Mouse (Mus musculus) forebrain, embryonic 14.5 days (tissue): ENCODE results near the gene Mical2. TPM values are rescaled to one million over a fixed set of nuclear protein-coding genes. Genes with fewer than 3 reads are reported as not detected.
A peak's percentile ranks its signal among the peaks of the same experiment; 100 is the strongest.

Source experiments
- ATAC-seq: fragments of 200-750 bp; cut with Nextera tagmentation; 2 replicates; pipeline ENCODE4 v1.8.0; 2017; ENCODE audit warnings: mild to moderate bottlenecking, moderate library complexity
- DNase-seq: peaks from one replicate; pipeline ENCODE4 v3.0.0-alpha.2; 2015; ENCODE audit warnings: low spot score
- H3K27ac ChIP-seq: fragments of 300-500 bp; sonication (generic); 2 replicates; pipeline ENCODE4 v1.5.1; 2014; ENCODE audit warnings: low read depth, mild to moderate bottlenecking, control low read depth, low read length, moderate library complexity
- H3K27me3 ChIP-seq: fragments of 300-500 bp; sonication (generic); replicated peaks from 2 replicates; pipeline ENCODE4 v1.6.1; 2014; ENCODE audit warnings: low read length, control low read depth, mixed read lengths; ENCODE audit not compliant: control insufficient read depth, insufficient read depth
- H3K36me3 ChIP-seq: fragments of 300-500 bp; sonication (generic); 2 replicates; pipeline ENCODE4 v1.6.1; 2014; ENCODE audit warnings: low read length, control low read depth; ENCODE audit not compliant: control insufficient read depth, insufficient read depth
- H3K4me1 ChIP-seq: fragments of 300-500 bp; sonication (generic); 2 replicates; pipeline ENCODE4 v1.6.1; 2014; ENCODE audit warnings: antibody characterized with exemption, low read length, control low read depth; ENCODE audit not compliant: control insufficient read depth, insufficient read depth
- H3K4me2 ChIP-seq: fragments of 300-500 bp; sonication (generic); 2 replicates; pipeline ENCODE4 v1.6.1; 2014; ENCODE audit warnings: mild to moderate bottlenecking, control low read depth, low read length
- H3K4me3 ChIP-seq: fragments of 300-500 bp; sonication (generic); 2 replicates; pipeline ENCODE4 v1.5.1; 2014; ENCODE audit warnings: low read depth, low read length, control low read depth
- H3K9ac ChIP-seq: fragments of 300-500 bp; sonication (generic); 2 replicates; pipeline ENCODE4 v1.6.1; 2014; ENCODE audit warnings: mild to moderate bottlenecking, low read length, control low read depth, moderate library complexity
- H3K9me3 ChIP-seq: fragments of 300-500 bp; sonication (generic); replicated peaks from 2 replicates; pipeline ENCODE4 v1.6.1; 2016; ENCODE audit warnings: low read length, control low read depth, mixed read lengths; ENCODE audit not compliant: control insufficient read depth
- WGBS: fragments of 180-500 bp; shearing (Covaris S2); extraction: QIAGEN DNeasy Blood & Tissue Kit; methylation state at CpG from one replicate; pipeline ENCODE4 v1.1.7; 2014; 5-methylcytosine and 5-hydroxymethylcytosine counted together
- polyA plus RNA-seq: library from polyadenylated mRNA; unstranded; fragments of >200 nt; fragmentation: Nextera tagmentation; extraction: Ambion mirVana; gene quantifications from 2 replicates; pipeline ENCODE4 v1.2.1, GENCODE M21; 2014

The Mical2 gene
- polyA plus RNA-seq, 1 experiment from 2014 or later, result 2.6 TPM

- no peak overlapping the region for H3K4me3 ChIP-seq
- no peaks in the 10 kb centered on the region for H3K4me1 ChIP-seq
- no peaks in the 10 kb centered on the region for H3K36me3 ChIP-seq
- no peak overlapping the region for H3K27ac ChIP-seq
- H3K9ac ChIP-seq, result no peak overlapping the region
- H3K4me2 ChIP-seq, result no peak overlapping the region
- 56% methylated on average over 3 of the region's 3 CpGs for WGBS
- ATAC-seq (no peak), DNase-seq (no peak)
- no peaks in the 10 kb centered on the region for H3K9me3 ChIP-seq
- H3K27me3 ChIP-seq, result no peaks in the 10 kb centered on the region
Measured at GRCm38 (mm10) chr7:112255248-112255866, 29.7 kb downstream of the Mical2 start.

GRCm38 (mm10) chr7:112258338-112258903 is 32.8 kb downstream of the Mical2 start:
- Histone ChIP-seq H3K36me3 (no peaks in the 10 kb centered on the region), H3K9ac (no peak overlapping the region), H3K27ac (no peak overlapping the region), H3K4me1 (no peaks in the 10 kb centered on the region), H3K27me3 (no peaks in the 10 kb centered on the region), H3K4me2 (no peak overlapping the region), H3K9me3 (no peaks in the 10 kb centered on the region), H3K4me3 (no peak overlapping the region)
- WGBS, result 84% methylated on average over 4 of the region's 4 CpGs
- no peak for ATAC-seq
- DNase-seq, result no peak

- Histone ChIP-seq H3K27me3 (no peaks in the 10 kb centered on the region), H3K4me2 (no peak overlapping the region), H3K27ac (no peak overlapping the region), H3K9me3 (no peaks in the 10 kb centered on the region), H3K4me1 (no peaks in the 10 kb centered on the region), H3K9ac (no peak overlapping the region), H3K36me3 (no peaks in the 10 kb centered on the region), H3K4me3 (no peak overlapping the region)
- WGBS, result 91% methylated on average over 4 of the region's 4 CpGs
- ATAC-seq (no peak), DNase-seq (no peak)
Measured at GRCm38 (mm10) chr7:112259286-112259685, 33.6 kb downstream of the Mical2 start.

- DNase-seq (no peak), ATAC-seq (no peak)
- Histone ChIP-seq H3K27me3 (no peaks in the 10 kb centered on the region), H3K9ac (no peak overlapping the region), H3K36me3 (no peaks in the 10 kb centered on the region), H3K9me3 (no peaks in the 10 kb centered on the region), H3K4me2 (no peak overlapping the region), H3K4me3 (no peak overlapping the region), H3K27ac (no peak overlapping the region), H3K4me1 (no peaks in the 10 kb centered on the region)
- 83% methylated on average over 5 of the region's 5 CpGs for WGBS
Measured at GRCm38 (mm10) chr7:112261121-112261520, 35.5 kb downstream of the Mical2 start.

- Histone ChIP-seq H3K9me3 (no peaks in the 10 kb centered on the region), H3K4me2 (no peak overlapping the region), H3K4me1 (peaks cover 6% of the 10 kb centered on the region; the same call in 1 of the 2 replicates), H3K9ac (no peak overlapping the region), H3K27ac (no peak overlapping the region), H3K27me3 (no peaks in the 10 kb centered on the region), H3K4me3 (no peak overlapping the region), H3K36me3 (no peaks in the 10 kb centered on the region)
- 90% methylated on average over 5 of the region's 5 CpGs for WGBS
- DNase-seq (no peak), ATAC-seq (no peak)
Measured at GRCm38 (mm10) chr7:112267266-112267665, 41.6 kb downstream of the Mical2 start.

- no peak overlapping the region for H3K27ac ChIP-seq
- H3K9ac ChIP-seq, result no peak overlapping the region
- 87% methylated on average over 15 of the region's 15 CpGs for WGBS
- H3K9me3 ChIP-seq, result no peaks in the 10 kb centered on the region
- ATAC-seq (no peak), DNase-seq (no peak)
- H3K4me2 ChIP-seq, result no peak overlapping the region
- H3K27me3 ChIP-seq, result no peaks in the 10 kb centered on the region
- no peak overlapping the region for H3K4me3 ChIP-seq
- no peaks in the 10 kb centered on the region for H3K36me3 ChIP-seq
- H3K4me1 ChIP-seq, result peaks cover 21% of the 10 kb centered on the region
Measured at GRCm38 (mm10) chr7:112268761-112269425, 43.2 kb downstream of the Mical2 start.

GRCm38 (mm10) chr7:112270870-112271269 is 45.2 kb downstream of the Mical2 start:
- no peak overlapping the region for H3K4me2 ChIP-seq
- H3K4me3 ChIP-seq, result no peak overlapping the region
- WGBS, result 75% methylated on average over 5 of the region's 5 CpGs
- no peaks in the 10 kb centered on the region for H3K36me3 ChIP-seq
- DNase-seq (no peak), ATAC-seq (no peak)
- H3K4me1 ChIP-seq, result peaks cover 25% of the 10 kb centered on the region
- H3K27ac ChIP-seq, result no peak overlapping the region
- H3K9ac ChIP-seq, result no peak overlapping the region
- H3K9me3 ChIP-seq, result no peaks in the 10 kb centered on the region
- H3K27me3 ChIP-seq, result no peaks in the 10 kb centered on the region

- H3K9ac ChIP-seq, result no peak overlapping the region
- 64% methylated on average over 3 of the region's 3 CpGs for WGBS
- H3K36me3 ChIP-seq, result no peaks in the 10 kb centered on the region
- no peak overlapping the region for H3K4me3 ChIP-seq
- no peaks in the 10 kb centered on the region for H3K27me3 ChIP-seq
- H3K27ac ChIP-seq, result no peak overlapping the region
- no peak for ATAC-seq
- H3K4me1 ChIP-seq, result peaks cover 25% of the 10 kb centered on the region
- no peak for DNase-seq
- no peak overlapping the region for H3K4me2 ChIP-seq
- H3K9me3 ChIP-seq, result no peaks in the 10 kb centered on the region
Measured at GRCm38 (mm10) chr7:112271627-112272026, 46.0 kb downstream of the Mical2 start.

GRCm38 (mm10) chr7:112272692-112273091 is 47.0 kb downstream of the Mical2 start:
- DNase-seq (peak; percentile 70), ATAC-seq (peak; percentile 70; the same call in 1 of the 2 replicates)
- no peaks in the 10 kb centered on the region for H3K9me3 ChIP-seq
- H3K27ac ChIP-seq, result no peak overlapping the region; the same call in 1 of the 2 replicates
- H3K4me2 ChIP-seq, result no peak overlapping the region
- 10% methylated on average over 5 of the region's 5 CpGs for WGBS
- H3K4me3 ChIP-seq, result no peak overlapping the region
- no peaks in the 10 kb centered on the region for H3K27me3 ChIP-seq
- H3K36me3 ChIP-seq, result no peaks in the 10 kb centered on the region
- H3K4me1 ChIP-seq, result peaks cover 25% of the 10 kb centered on the region
- no peak overlapping the region for H3K9ac ChIP-seq
